Mouse (Mus musculus) common myeloid progenitor, adult 5-6 weeks (primary cell): ENCODE measurements at regions not wholly inside any gene's neighbourhood (a gene's known extent, or its start where the extent isn't known, plus 50 kb on each side); places are given as distances from the start of the nearest gene placed in this dataset.

Experiments
- ATAC-seq: replicated peaks from 2 replicates; pipeline ENCODE4 v1.8.0; 2016; ENCODE audit warnings: low read depth, mild to moderate bottlenecking, moderate TSS enrichment, inconsistent platforms; ENCODE audit not compliant: poor library complexity, severe bottlenecking

- no peak for ATAC-seq
Measured at GRCm38 (mm10) chr16:55356097-55356496, 58.3 kb upstream of the Zpld1 start.
